Mouse (Mus musculus) lung, postnatal 4 days (tissue): ENCODE results near the gene Uhrf1bp1l.

Experiments
- DNase-seq, 2 experiments: peaks; one replicate each; pipeline ENCODE4 v3.0.0; 2021

Gene Uhrf1bp1l

GRCm38 (mm10) chr10:89856286-89856685 lies 111.5 kb downstream of the Uhrf1bp1l start:
- no peak for DNase-seq

- DNase-seq: no peak
Observed at GRCm38 (mm10) chr10:89868211-89868610, 123.4 kb downstream of the Uhrf1bp1l start.

DNA sequence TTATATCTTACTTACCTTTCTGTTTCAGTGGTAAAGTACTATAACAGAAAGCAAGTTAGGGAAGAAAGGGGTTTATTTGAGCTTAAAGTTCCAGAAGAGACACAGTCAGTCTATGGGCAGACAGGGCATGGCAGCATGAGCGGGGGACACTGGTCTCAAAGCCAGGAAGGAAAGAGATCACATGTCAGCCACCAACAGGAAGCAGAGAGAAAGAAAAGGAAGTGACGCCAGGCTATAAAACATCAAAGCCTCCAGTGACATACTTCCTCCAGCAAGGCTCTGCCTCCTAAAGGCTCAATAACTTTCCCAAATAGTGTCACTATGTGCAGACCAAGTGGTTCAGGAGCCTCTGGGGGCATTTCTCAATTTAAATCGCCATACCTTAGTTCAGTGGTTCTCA lies 124.0 kb downstream of the Uhrf1bp1l start:
- DNase-seq: no peak
